Mouse (Mus musculus) brain, embryonic 14.5 days (tissue): ENCODE measurements around the gene Grin1.

Experiments
- CTCF ChIP-seq: fragments of 200-500 bp; IDR thresholded peaks from 2 replicates; pipeline ENCODE4 v1.5.1; 2012; ENCODE audit warnings: inconsistent platforms, mild to moderate bottlenecking, moderate library complexity, borderline replicate concordance; ENCODE audit not compliant: insufficient read depth, insufficient read length; ENCODE audit errors: extremely low read depth
- POLR2A ChIP-seq: fragments of 200-500 bp; IDR thresholded peaks from 2 replicates; pipeline ENCODE4 v1.6.1; 2012; ENCODE audit warnings: mild to moderate bottlenecking, inconsistent platforms, borderline replicate concordance; ENCODE audit not compliant: poor library complexity, insufficient read depth, insufficient read length, severe bottlenecking; ENCODE audit errors: extremely low read depth

DNA sequence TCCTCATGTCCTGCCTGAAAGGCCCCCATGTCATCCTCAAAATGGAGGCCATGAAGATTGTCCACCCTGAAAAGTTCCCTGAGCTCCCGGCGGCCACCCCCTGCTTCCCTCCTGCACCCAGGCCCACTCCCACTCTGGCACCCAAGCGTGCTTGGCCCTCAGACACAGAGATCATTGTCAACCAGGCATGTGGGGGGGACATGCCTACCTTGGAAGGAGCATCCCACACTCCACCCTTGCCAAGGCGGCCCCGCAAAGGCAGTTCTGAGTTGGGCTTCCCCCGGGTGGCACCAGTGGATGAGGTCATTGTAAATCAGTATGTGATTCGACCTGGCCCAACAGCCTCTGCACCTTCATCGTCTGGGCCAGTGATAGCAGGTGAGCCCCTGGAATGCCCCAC lies 75.6 kb downstream of the Grin1 start:
- TF ChIP-seq POLR2A (no peak), CTCF (no peak)
